Mouse (Mus musculus): Measurements from ENCODE around the gene Snx9. TPM values are rescaled to one million over a fixed set of nuclear protein-coding genes. Genes with fewer than 3 reads are reported as not detected.

Snx9 gene
- polyA plus RNA-seq, 1 experiment from 2014 or later, result 12.7 TPM

DNA sequence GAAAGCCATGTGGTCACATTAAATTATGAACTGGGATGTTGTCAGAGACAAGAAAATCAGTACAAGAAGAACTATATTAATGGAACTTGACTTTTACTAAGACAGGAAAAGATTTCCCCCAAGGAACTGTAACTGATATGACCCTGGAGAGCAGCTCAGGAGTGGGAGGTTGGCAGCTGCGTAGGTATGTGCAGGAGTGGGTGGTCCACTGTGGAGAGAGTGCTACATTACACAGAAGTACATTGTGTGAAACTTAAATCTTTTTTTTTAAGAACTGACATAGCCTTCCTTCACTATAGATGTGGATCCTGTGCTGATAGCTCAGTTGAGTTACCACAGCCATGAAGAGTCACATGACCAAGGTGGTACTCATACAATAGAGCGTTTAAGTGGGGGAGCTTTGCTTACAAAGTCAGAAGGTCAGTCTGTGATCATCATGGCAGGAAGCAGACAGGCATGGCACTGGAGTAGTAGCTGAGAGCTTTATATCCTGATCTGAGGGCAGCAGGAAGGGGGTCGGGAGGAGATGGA lies 6.3 kb upstream of the Snx9 start:
- DNase-seq (ENCODE audit: low spot score), result no peak
- Histone ChIP-seq H3K27ac (no peak overlapping the region), H3K4me1 (replicated peaks) (peaks cover 18% of the 10 kb centered on the region), H3K4me3 (no peak overlapping the region), H3K36me3 (no peaks in the 10 kb centered on the region), H3K27me3 (ENCODE audit: insufficient read depth, poor library complexity, severe bottlenecking) (no peaks in the 10 kb centered on the region), H3K9me3 (no peaks in the 10 kb centered on the region)
- 81% methylated on average over 3 of the region's 3 CpGs for WGBS

DNA sequence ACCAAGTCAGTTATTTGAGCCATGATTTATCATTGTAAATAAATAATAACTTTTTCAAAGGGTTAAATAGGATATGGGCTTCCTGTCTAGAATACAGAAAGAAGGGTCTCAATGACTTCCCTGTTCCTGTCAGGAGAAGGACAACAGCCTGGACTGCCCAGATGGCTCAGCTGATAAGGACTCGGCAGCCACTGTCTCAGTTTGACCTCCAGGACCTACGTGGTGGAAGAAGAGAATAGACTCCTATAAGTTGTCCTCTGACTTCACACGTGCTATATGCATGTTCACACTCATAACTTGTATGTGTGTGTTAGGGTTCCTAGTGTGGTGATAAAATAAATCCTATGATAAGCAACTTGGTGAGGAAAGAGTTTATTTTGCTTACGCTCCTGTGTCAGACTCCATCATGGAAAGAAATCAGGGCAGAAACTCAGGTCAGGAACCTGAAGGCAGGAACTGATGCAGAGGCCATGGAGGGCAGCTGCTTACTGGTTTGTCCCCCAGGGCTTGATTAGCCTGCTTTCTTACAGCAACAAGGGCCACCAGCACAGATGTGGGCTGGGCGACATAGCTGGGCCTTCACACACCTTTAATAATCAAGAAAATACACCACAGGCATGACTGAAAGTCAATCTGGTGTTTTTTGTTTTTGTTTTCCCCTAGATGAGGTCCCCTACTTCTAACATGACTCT lies 1.4 kb upstream of the Snx9 start:
- Histone ChIP-seq H3K4me1 (replicated peaks) (peaks cover 30% of the 10 kb centered on the region), H3K36me3 (no peaks in the 10 kb centered on the region), H3K27me3 (ENCODE audit: insufficient read depth, poor library complexity, severe bottlenecking) (no peaks in the 10 kb centered on the region), H3K4me3 (peak overlapping the region; percentile 82; the same call in 1 of the 2 replicates), H3K27ac (0 out of 2 replicates have a peak overlapping the region, but pooled peaks have one; percentile 14), H3K9me3 (no peaks in the 10 kb centered on the region)
- WGBS, result 80% methylated on average over 5 of the region's 5 CpGs
- no peak for DNase-seq (ENCODE audit: low spot score)

DNA sequence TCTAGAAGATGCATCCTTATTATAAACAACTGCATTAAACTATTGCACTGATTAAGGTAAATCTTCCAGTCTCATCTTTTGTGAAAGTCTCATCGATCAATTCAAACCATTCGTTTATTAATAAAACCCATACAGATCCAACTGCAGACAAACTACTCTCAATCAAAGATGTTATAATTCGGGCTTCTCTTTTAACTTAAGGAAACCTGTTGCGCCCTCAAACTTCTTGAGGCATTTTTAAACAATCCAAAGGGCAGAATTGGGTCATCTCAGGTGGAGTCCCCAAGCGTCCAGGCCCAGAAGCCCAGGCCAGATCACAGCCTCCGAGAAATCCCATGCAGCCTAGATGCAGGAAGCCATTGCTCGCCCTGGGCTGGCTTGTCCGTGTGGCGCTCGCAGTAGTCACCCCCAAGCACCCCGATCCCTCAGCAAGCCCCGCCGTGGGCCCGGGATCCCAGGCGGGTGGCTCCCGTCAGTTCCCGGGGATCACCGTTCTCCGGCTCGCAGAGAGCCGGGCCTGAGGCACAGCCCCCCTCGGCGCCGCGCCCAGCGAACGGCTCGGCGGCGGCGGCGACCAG lies 490 bp upstream of the Snx9 start:
- H3K4me1 ChIP-seq (replicated peaks), result peaks cover 37% of the 10 kb centered on the region
- H3K9me3 ChIP-seq, result no peaks in the 10 kb centered on the region
- H3K27ac ChIP-seq, result peak overlapping the region; percentile 99
- DNase-seq (ENCODE audit: low spot score), result peak; percentile 76
- no peaks in the 10 kb centered on the region for H3K36me3 ChIP-seq
- WGBS, result 7% methylated on average over 32 of the region's 32 CpGs
- H3K27me3 ChIP-seq (ENCODE audit: insufficient read depth, poor library complexity, severe bottlenecking), result no peaks in the 10 kb centered on the region
- H3K4me3 ChIP-seq, result peak overlapping the region; percentile 82

DNA sequence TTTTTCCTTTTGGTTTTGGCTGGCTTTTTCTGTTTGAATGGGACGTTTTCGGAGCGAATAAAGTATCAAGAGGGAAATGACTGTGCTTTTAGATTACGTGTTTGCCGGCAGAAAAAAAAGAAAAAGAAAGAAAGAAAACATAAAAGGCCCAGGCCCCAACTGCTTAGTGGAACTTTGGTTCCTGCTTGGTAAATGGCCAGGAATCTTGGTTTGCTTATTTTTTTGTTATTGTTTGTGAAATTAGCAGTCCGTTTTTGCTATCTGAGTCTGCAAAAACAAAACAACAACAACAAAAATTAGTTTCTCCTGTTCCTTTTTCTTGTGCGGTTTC lies 779 bp downstream of the Snx9 start:
- peaks cover 48% of the 10 kb centered on the region for H3K4me1 ChIP-seq (replicated peaks)

DNA sequence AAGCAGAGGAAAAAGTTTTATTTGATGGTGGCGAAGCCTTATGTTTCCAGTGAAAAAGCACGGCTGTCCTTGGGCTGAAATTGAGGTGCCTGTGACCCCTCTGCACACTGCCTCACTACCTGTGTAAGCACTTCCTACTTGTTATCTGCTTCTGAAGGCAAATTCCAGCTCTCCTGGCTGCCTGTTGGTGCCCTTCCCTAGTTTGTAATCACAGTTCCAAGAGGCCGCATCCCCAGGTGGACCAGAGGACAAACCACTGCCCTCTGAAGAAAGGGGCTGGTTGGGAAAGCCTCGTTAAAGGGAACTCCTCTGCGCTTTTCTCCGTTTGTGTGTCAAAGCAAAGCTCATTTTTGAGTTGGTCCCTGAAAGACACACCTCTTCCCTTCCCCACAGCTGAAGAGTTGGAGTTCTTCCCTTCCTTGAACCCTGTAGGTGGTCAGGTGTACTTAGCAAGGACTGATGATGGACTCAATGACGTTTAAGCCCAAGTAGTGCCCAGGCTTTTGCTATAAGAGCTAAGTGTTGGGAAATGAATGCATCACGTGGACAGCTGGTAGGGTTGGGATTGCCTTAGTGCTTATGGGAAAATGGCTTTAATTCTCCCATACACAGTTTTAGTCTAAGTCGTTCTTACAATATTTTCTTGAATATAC lies 2.0 kb downstream of the Snx9 start:
- no peaks in the 10 kb centered on the region for H3K27me3 ChIP-seq (ENCODE audit: insufficient read depth, poor library complexity, severe bottlenecking)
- no peaks in the 10 kb centered on the region for H3K9me3 ChIP-seq
- no peaks in the 10 kb centered on the region for H3K36me3 ChIP-seq
- no peak overlapping the region for H3K27ac ChIP-seq
- no peak for DNase-seq (ENCODE audit: low spot score)
- no peak overlapping the region for H3K4me3 ChIP-seq
- peaks cover 52% of the 10 kb centered on the region for H3K4me1 ChIP-seq (replicated peaks)
- 80% methylated on average over 9 of the region's 9 CpGs for WGBS

More for the DNA sequence above, 779 bp downstream of the Snx9 start:
- no peaks in the 10 kb centered on the region for H3K36me3 ChIP-seq
- H3K27ac ChIP-seq, result peak overlapping the region; percentile 99
- H3K4me3 ChIP-seq, result peak overlapping the region; percentile 82
- under 1% methylated on average over 7 of the region's 7 CpGs for WGBS
- H3K27me3 ChIP-seq (ENCODE audit: insufficient read depth, poor library complexity, severe bottlenecking), result no peaks in the 10 kb centered on the region
- no peak for DNase-seq (ENCODE audit: low spot score)
- H3K9me3 ChIP-seq, result no peaks in the 10 kb centered on the region

DNA sequence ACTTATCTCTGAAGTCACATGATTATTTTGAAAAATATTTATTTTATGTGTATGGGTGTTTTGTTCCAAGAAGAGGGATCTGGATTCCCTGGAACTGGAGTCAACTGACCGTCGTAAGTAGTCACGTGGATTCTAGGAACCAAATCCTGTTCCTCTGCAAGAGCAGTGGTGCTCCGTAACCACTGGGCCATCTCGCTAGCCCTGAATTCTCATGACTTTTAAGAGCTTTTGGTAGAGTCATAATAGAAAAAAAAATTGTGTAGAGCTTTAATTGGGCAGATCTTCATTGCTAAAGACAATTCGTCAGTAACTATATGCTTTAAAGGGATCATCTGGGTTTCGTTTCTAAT lies 2.5 kb downstream of the Snx9 start:
- Histone ChIP-seq H3K27ac (no peak overlapping the region), H3K27me3 (ENCODE audit: insufficient read depth, poor library complexity, severe bottlenecking) (no peaks in the 10 kb centered on the region), H3K4me1 (replicated peaks) (peaks cover 52% of the 10 kb centered on the region), H3K4me3 (no peak overlapping the region), H3K36me3 (no peaks in the 10 kb centered on the region), H3K9me3 (no peaks in the 10 kb centered on the region)
- no peak for DNase-seq (ENCODE audit: low spot score)
- WGBS, result 91% methylated on average over 7 of the region's 7 CpGs

DNA sequence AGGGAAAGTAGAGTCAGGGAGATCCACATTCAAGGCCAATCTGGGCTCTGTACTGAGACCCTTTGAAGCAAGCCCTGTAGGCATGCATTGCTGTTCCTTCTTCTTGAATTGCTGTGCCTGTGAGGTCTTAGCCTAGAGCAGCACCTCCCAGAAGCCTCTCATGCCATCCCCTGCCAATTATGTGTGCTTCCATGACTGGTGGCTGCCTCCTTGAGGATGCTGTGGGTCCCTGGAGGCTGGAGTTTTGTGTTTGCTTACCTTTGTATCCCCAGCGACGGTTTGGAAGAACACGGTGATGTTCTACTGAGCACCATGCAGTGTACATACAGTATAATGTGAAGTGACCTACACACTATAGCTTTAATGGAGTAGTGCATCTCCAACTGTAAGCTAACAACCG lies 4.2 kb downstream of the Snx9 start:
- no peaks in the 10 kb centered on the region for H3K27me3 ChIP-seq (ENCODE audit: insufficient read depth, poor library complexity, severe bottlenecking)

DNA sequence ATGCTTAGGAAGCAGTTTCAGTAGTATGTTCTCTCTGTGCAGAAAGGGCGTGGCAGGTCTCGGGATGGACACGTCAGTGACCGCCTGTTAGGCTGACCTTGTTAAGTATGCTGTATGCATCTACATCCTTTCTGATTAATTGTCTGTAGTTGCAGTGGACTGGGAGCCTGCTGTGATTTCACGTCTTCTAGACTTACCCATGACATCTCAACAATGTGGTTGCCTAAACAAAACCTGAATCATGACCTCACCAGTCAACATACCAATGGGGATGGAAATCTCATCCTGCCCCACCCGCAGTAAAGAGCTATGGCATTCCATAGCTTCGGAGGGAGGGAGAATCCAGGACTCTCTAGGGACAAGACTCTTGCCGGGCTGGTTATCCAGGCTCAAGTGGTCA lies 5.0 kb downstream of the Snx9 start:
- Histone ChIP-seq H3K4me1 (replicated peaks) (peaks cover 54% of the 10 kb centered on the region), H3K27ac (no peak overlapping the region), H3K36me3 (no peaks in the 10 kb centered on the region), H3K4me3 (no peak overlapping the region), H3K9me3 (no peaks in the 10 kb centered on the region), H3K27me3 (ENCODE audit: insufficient read depth, poor library complexity, severe bottlenecking) (no peaks in the 10 kb centered on the region)
- 58% methylated on average over 8 of the region's 8 CpGs for WGBS
- no peak for DNase-seq (ENCODE audit: low spot score)

More for the DNA sequence above, 4.2 kb downstream of the Snx9 start:
- no peaks in the 10 kb centered on the region for H3K9me3 ChIP-seq
- no peaks in the 10 kb centered on the region for H3K36me3 ChIP-seq
- H3K4me1 ChIP-seq (replicated peaks), result peaks cover 57% of the 10 kb centered on the region
- no peak for DNase-seq (ENCODE audit: low spot score)
- WGBS, result 86% methylated on average over 4 of the region's 4 CpGs
- no peak overlapping the region for H3K4me3 ChIP-seq
- no peak overlapping the region for H3K27ac ChIP-seq

DNA sequence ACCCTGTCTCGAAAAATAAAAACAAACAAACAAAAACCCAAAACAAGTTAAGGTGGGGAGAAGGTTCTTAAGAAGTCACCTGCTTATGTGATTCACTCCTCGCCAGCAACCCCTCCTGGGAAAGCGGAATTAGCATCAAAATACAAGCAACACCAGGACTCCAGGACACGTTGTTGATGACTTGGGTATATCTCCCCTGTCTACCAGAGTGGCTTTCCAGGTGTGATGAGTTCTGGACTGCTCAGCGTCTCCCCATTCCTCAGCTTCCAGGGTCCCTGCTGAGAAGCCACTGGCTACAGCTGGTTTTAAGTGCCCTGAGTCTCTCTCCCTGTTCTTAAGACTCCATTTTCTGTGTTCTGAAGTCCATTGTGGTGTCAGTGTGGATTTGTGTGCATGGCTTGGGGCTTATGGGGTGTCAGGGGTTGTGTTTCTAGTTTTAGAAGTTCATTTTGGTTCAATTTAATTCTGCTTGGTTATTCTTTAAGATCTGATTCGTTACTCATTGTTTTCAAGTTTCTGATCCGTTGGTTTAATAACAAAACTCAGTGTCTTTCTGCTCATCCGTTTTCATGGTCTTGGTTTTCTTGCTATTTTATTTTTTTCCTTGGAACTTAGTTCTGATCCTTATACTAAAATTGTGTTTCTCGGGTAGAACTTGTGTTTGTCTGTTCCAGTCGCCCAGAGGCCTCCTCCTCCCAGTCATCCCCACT lies 7.7 kb downstream of the Snx9 start:
- no peak for DNase-seq (ENCODE audit: low spot score)
- peak overlapping the region; percentile 33; the same call in 1 of the 2 replicates for H3K4me3 ChIP-seq
- H3K27ac ChIP-seq, result peak overlapping the region; percentile 78
- 65% methylated on average over 10 of the region's 10 CpGs for WGBS
- H3K27me3 ChIP-seq (ENCODE audit: insufficient read depth, poor library complexity, severe bottlenecking), result no peaks in the 10 kb centered on the region
- H3K4me1 ChIP-seq (replicated peaks), result peaks cover 37% of the 10 kb centered on the region
- 0 out of 2 replicates have a peak, but pooled peaks cover 2% of the 10 kb centered on the region for H3K36me3 ChIP-seq
- no peaks in the 10 kb centered on the region for H3K9me3 ChIP-seq

DNA sequence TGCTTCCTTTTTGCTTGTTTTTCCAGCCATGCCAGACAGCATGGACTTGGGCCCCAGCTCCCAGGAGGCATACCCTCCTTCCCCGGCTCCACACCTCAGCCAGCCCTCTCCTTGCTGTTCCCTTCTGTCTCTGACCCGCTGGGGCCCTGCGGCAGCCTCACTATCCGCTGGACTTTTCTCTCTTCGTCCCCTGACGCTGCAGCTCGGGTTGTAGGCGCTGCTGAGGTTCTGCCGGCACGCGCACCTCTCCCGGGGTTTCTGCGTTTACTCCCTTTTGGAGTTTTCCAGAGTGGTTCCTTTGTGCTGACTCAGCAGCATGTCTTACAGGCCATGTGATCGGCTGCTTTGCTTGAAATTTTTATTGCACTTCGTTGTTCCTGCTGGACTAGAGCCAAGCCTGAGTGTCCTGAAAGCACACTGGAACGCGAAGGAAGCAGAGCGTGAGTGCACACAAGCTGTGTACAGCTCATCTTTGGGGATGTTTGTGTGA lies 8.3 kb downstream of the Snx9 start:
- Histone ChIP-seq H3K9me3 (no peaks in the 10 kb centered on the region), H3K4me1 (replicated peaks) (peaks cover 35% of the 10 kb centered on the region), H3K4me3 (peak overlapping the region; percentile 33), H3K36me3 (peaks cover 7% of the 10 kb centered on the region; the same call in 1 of the 2 replicates), H3K27ac (peak overlapping the region; percentile 78), H3K27me3 (ENCODE audit: insufficient read depth, poor library complexity, severe bottlenecking) (no peaks in the 10 kb centered on the region)
- 34% methylated on average over 18 of the region's 18 CpGs for WGBS
- peak; percentile 48 for DNase-seq (ENCODE audit: low spot score)

DNA sequence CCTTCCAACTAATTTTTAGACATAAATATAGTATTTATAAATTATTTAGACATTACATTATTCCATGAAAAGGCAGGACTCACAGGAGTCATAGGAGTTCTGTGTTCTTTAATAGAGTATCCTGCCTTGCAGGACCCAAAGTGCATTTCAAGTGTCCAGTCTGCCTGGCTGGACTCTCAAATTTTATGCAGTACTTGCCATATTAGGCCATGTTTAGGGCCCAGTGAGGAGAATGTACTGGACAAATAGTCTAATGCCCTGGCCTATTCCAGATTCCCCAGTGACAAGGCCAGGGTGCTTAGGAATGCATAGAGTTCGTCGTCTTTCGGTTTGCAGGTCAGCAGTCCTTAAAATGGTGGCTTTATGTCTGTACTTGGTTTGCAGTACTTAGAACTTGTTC lies 8.9 kb downstream of the Snx9 start:
- Histone ChIP-seq H3K9me3 (no peaks in the 10 kb centered on the region), H3K4me1 (replicated peaks) (peaks cover 30% of the 10 kb centered on the region), H3K27ac (no peak overlapping the region), H3K27me3 (ENCODE audit: insufficient read depth, poor library complexity, severe bottlenecking) (no peaks in the 10 kb centered on the region), H3K36me3 (peaks cover 13% of the 10 kb centered on the region; the same call in 1 of the 2 replicates), H3K4me3 (no peak overlapping the region)
- WGBS, result 94% methylated on average over 3 of the region's 3 CpGs
- DNase-seq (ENCODE audit: low spot score), result no peak

DNA sequence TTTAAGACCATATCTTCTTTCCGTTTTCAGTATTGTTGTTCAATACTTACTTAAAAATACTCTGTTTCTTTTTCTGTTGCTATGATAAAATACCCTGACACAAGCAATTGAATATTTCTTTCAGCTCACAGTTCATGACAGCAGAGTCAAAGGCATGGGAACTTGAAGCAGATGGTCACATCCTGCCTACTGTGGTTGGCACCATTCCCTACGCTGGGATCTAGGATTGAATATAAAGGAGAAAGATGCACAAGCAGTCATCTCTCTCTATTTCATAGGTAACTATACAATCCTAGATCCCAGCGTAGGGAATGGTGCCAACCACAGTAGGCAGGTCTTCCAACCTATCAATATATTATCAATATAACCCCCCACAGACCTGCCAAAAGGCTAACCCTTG lies 9.3 kb downstream of the Snx9 start:
- Histone ChIP-seq H3K9me3 (no peaks in the 10 kb centered on the region), H3K4me1 (replicated peaks) (peaks cover 26% of the 10 kb centered on the region), H3K36me3 (peaks cover 13% of the 10 kb centered on the region; the same call in 1 of the 2 replicates), H3K27me3 (ENCODE audit: insufficient read depth, poor library complexity, severe bottlenecking) (no peaks in the 10 kb centered on the region), H3K27ac (no peak overlapping the region), H3K4me3 (no peak overlapping the region)
- no peak for DNase-seq (ENCODE audit: low spot score)
- WGBS, result 92% methylated on average over 3 of the region's 3 CpGs
